Mouse (Mus musculus) CH12.LX (cell line): ENCODE measurements around the gene Tirap.

Experiments
- CTCF ChIP-seq, 2 experiments: IDR thresholded peaks in 1 of 2; conservative IDR thresholded peaks in 1 of 2; 2 replicates each; pipeline ENCODE4 v1.5.1; 2011 to 2012; ENCODE audit warnings: low read depth in 2 of 2, low read length in 2 of 2, improper control_type of control experiment in 1 of 2, inconsistent platforms in 1 of 2, mild to moderate bottlenecking in 1 of 2, moderate library complexity in 1 of 2
- E2F4 ChIP-seq: IDR thresholded peaks from 2 replicates; pipeline ENCODE4 v1.6.1; 2011; ENCODE audit warnings: low read depth, low read length, improper control_type of control experiment; ENCODE audit not compliant: insufficient replicate concordance
- HCFC1 ChIP-seq: IDR thresholded peaks from 2 replicates; pipeline ENCODE4 v1.6.1; 2012; ENCODE audit warnings: low read depth, mild to moderate bottlenecking, inconsistent platforms, low read length, improper control_type of control experiment
- TCF12 ChIP-seq: IDR thresholded peaks from 2 replicates; pipeline ENCODE4 v1.6.1; 2014; ENCODE audit warnings: low read depth, mild to moderate bottlenecking, inconsistent platforms, low read length, improper control_type of control experiment
- USF1 ChIP-seq: IDR thresholded peaks from 2 replicates; pipeline ENCODE4 v1.6.1; 2014; ENCODE audit warnings: low read depth, mild to moderate bottlenecking, inconsistent platforms, low read length, improper control_type of control experiment
- ZKSCAN1 ChIP-seq: IDR thresholded peaks from 2 replicates; pipeline ENCODE4 v1.6.1; 2012; ENCODE audit warnings: low read depth, inconsistent platforms, low read length, improper control_type of control experiment, borderline replicate concordance
- ZNF384 ChIP-seq: IDR thresholded peaks from 2 replicates; pipeline ENCODE4 v1.6.1; 2012; ENCODE audit warnings: low read depth, low read length, improper control_type of control experiment, inconsistent platforms

DNA sequence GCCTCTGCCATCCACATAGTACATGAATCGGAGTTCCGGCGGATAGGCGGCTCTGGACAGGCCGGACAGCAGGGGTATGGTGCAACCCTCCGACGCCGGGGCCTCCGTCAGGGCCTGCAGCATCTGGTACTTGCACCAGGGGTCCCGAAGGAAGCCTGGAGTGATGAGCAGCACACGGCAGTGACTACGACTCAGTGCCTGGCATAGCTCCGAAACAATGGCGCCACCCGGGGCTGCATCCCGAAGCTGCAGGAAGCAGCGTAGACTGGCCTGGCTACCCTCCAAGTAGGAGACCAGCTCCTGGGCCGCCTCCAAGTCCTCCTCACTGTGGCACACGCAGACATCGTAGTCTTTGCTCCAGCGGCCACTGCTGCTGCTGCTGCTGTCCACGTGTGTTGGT, 11.4 kb downstream of the Tirap start:
- TF ChIP-seq TCF12 (no peak), USF1 (no peak), HCFC1 (no peak), E2F4 (no peak), ZNF384 (no peak), ZKSCAN1 (no peak), CTCF (conservative IDR thresholded peaks at IDR 0.05 in 1 of 2, IDR thresholded peaks at IDR 0.05 in 1 of 2; ENCODE audit: low read depth in 2 of 2, low read length in 2 of 2) (no peak)
